Mouse (Mus musculus): ENCODE data around the gene Slc39a1. TPM values are rescaled to one million over a fixed set of nuclear protein-coding genes. Genes with fewer than 3 reads are reported as not detected.

Slc39a1 gene
- polyA plus RNA-seq, 1 experiment from 2014 or later, result 43.1 TPM

Small RNAs within 50 kb of the gene (microRNA-seq; reads per million reads assigned to microRNA genes)
- not detected for gene Mir7012

Other genes starting within 250 kb of the Slc39a1 start
- 134 and 145 TPM in 2 replicates for gene Hax1, start 249.4 kb upstream of the Slc39a1 start, polyA plus RNA-seq (2015; fragmentation: Nextera tagmentation; extraction: Ambion mirVana)
- 220 and 232 TPM in 2 replicates for gene 4933434E20Rik, start 196.5 kb upstream of the Slc39a1 start, polyA plus RNA-seq (2015; fragmentation: Nextera tagmentation; extraction: Ambion mirVana)
- 146 and 158 TPM in 2 replicates for gene Ubap2l, start 195.5 kb upstream of the Slc39a1 start, polyA plus RNA-seq (2015; fragmentation: Nextera tagmentation; extraction: Ambion mirVana)
- 471 and 509 TPM in 2 replicates for gene Tpm3, start 175.5 kb upstream of the Slc39a1 start, polyA plus RNA-seq (2015; fragmentation: Nextera tagmentation; extraction: Ambion mirVana)
- gene Nup210l, start 144.0 kb upstream of the Slc39a1 start, polyA plus RNA-seq (2015; fragmentation: Nextera tagmentation; extraction: Ambion mirVana), result 0.22 and 0.42 TPM in 2 replicates
- 790 and 871 TPM in 2 replicates for gene Rps27, start 34.5 kb upstream of the Slc39a1 start, polyA plus RNA-seq (2015; fragmentation: Nextera tagmentation; extraction: Ambion mirVana)
- 21.7 and 22.2 TPM in 2 replicates for gene Rab13, start 34.5 kb upstream of the Slc39a1 start, polyA plus RNA-seq (2015; fragmentation: Nextera tagmentation; extraction: Ambion mirVana)
- 106 and 114 TPM in 2 replicates for gene Jtb, start 16.6 kb upstream of the Slc39a1 start, polyA plus RNA-seq (2015; fragmentation: Nextera tagmentation; extraction: Ambion mirVana)
- 2.7 and 3.3 TPM in 2 replicates for gene Creb3l4, start 4.7 kb upstream of the Slc39a1 start, polyA plus RNA-seq (2015; fragmentation: Nextera tagmentation; extraction: Ambion mirVana)
- 18.5 and 23.2 TPM in 2 replicates for gene Crtc2, start 6.0 kb downstream of the Slc39a1 start, polyA plus RNA-seq (2015; fragmentation: Nextera tagmentation; extraction: Ambion mirVana)
- 5.3 and 6.7 TPM in 2 replicates for gene Dennd4b, start 17.0 kb downstream of the Slc39a1 start, polyA plus RNA-seq (2015; fragmentation: Nextera tagmentation; extraction: Ambion mirVana)
- gene Gatad2b, start 45.0 kb downstream of the Slc39a1 start, polyA plus RNA-seq (2015; fragmentation: Nextera tagmentation; extraction: Ambion mirVana), result 15.2 and 16.5 TPM in 2 replicates
- gene Slc27a3, start 141.8 kb downstream of the Slc39a1 start, polyA plus RNA-seq (2015; fragmentation: Nextera tagmentation; extraction: Ambion mirVana), result 17.1 and 20.0 TPM in 2 replicates
- 32.2 and 32.3 TPM in 2 replicates for gene Ints3, start 185.4 kb downstream of the Slc39a1 start, polyA plus RNA-seq (2015; fragmentation: Nextera tagmentation; extraction: Ambion mirVana)
- gene Npr1, start 217.7 kb downstream of the Slc39a1 start, polyA plus RNA-seq (2015; fragmentation: Nextera tagmentation; extraction: Ambion mirVana), result 2.1 and 2.6 TPM in 2 replicates
- 331 and 336 TPM in 2 replicates for gene Ilf2, start 228.0 kb downstream of the Slc39a1 start, polyA plus RNA-seq (2015; fragmentation: Nextera tagmentation; extraction: Ambion mirVana)
- 76.8 and 83.3 TPM in 2 replicates for gene Snapin, start 242.9 kb downstream of the Slc39a1 start, polyA plus RNA-seq (2015; fragmentation: Nextera tagmentation; extraction: Ambion mirVana)